Mouse (Mus musculus) liver, embryonic 14 days (tissue): ENCODE results near the gene Arl2bp. TPM values are rescaled to one million over a fixed set of nuclear protein-coding genes. Genes with fewer than 3 reads are reported as not detected.

Experiments used
- polyA plus RNA-seq: library from polyadenylated mRNA; depleted of rRNA; stranded (reverse); fragments of >200 nt; gene quantifications from 2 replicates; pipeline ENCODE4 v1.2.3, GENCODE M21; 2012; rRNA removed

Arl2bp gene
- polyA plus RNA-seq: 19.0 and 20.6 TPM in 2 replicates

DNA sequence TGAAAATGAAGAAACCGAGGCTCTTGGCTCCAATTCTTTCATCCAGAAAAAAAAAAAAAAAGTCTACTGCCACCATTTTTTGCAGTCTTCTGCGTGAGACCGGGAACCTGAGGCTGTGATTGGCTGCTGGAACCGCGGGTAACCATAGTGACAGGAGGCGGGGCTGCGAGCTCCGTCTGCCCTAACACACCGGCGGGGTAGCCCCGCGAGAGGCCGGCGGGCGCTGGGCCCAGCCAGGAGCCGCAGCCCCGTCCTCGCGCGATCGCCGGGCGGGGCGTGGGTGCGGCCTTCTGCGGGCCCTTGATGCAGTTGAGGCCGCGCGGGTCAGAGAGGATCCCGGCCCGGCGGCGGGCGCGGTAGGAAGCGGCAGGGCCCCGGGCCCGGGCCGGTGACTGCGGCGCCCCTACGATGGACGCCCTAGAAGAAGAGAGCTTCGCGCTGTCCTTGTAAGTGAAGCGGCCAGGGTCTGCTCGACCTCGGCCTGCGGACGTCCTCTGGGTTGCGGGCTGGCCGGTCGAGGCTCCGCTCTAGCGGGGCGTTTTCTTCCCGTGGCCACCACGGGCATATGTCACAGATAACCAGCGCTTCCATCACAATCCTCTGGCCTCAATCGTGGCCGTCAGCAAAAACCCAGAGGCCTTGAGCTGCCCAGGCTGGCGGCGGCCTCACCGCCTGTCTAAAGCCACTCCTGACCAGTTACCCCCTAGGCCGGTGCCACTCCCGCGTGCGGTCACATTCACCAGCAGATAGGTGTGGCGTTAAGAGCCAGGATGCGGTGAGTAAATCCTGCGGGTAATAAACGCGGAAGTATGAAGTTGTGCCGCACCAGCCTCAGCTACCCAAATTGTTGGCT is at the start of gene Arl2bp:
Gene Arl2bp, plus strand, starts transcription at position 145 of the 853 bp plus-strand sequence.

DNA sequence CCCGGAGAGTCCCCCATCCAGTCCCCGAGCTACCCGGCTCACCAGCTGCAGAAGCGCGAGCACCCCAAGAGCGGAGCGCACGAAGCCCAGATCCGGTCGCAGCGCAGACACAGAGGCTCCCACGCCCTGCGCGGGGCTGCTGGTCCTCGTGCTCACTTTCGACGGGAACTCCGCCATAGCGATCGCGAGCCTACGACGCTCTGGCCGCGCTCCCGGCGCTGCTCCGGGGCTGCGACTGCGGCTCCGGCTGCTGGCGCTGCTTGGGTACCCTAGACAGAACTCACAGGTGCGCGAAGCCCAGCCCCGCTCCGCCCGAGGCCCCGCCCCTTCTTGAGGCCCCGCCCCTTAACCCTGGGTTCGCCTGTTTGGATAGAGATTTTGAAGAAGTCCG is 29.6 kb downstream of the Arl2bp start, which contains the start of gene Pllp:
Gene Pllp, minus strand, starts transcription at position 285 of the 391 bp plus-strand sequence.

Other genes with a start within 250 kb of the Arl2bp start
- gene Nlrc5, start 232.2 kb upstream of the Arl2bp start, polyA plus RNA-seq: 0.23 and 0.37 TPM in 2 replicates
- gene Cpne2, start 133.6 kb upstream of the Arl2bp start, polyA plus RNA-seq: 2.0 and 2.4 TPM in 2 replicates
- 6.2 and 7.0 TPM in 2 replicates for gene Rspry1, start 64.7 kb upstream of the Arl2bp start, polyA plus RNA-seq
- 17.7 and 21.2 TPM in 2 replicates for gene Fam192a, start 64.6 kb upstream of the Arl2bp start, polyA plus RNA-seq
- gene Pllp, start 29.7 kb downstream of the Arl2bp start, polyA plus RNA-seq: 0.31 and 0.41 TPM in 2 replicates
- 0.14 and 0.18 TPM in 2 replicates for gene Ccl22, start 79.0 kb downstream of the Arl2bp start, polyA plus RNA-seq
- 0.10 and 0.23 TPM in 2 replicates for gene Cx3cl1, start 105.4 kb downstream of the Arl2bp start, polyA plus RNA-seq
- 0.29 TPM in 1 of 2 replicates, not detected in the other for gene Ccl17, start 143.9 kb downstream of the Arl2bp start, polyA plus RNA-seq
- gene Coq9, start 171.7 kb downstream of the Arl2bp start, polyA plus RNA-seq: 33.4 and 36.4 TPM in 2 replicates
- gene Ciapin1, start 171.8 kb downstream of the Arl2bp start, polyA plus RNA-seq: 21.7 and 27.1 TPM in 2 replicates
- gene Polr2c, start 190.8 kb downstream of the Arl2bp start, polyA plus RNA-seq: 50.6 and 56.1 TPM in 2 replicates
- 10.3 and 10.4 TPM in 2 replicates for gene Dok4, start 209.7 kb downstream of the Arl2bp start, polyA plus RNA-seq